Mouse (Mus musculus) erythroblast, embryonic 14.5 days (primary cell): ENCODE measurements around the gene Bcas3. TPM values are rescaled to one million over a fixed set of nuclear protein-coding genes. Genes with fewer than 3 reads are reported as not detected.

Source experiments
- H3K27me3 ChIP-seq: 2 replicates; pipeline ENCODE4 v1.6.1; 2012; ENCODE audit warnings: inconsistent platforms; ENCODE audit not compliant: control insufficient read depth
- H3K36me3 ChIP-seq: 2 replicates; pipeline ENCODE4 v1.6.1; 2012; ENCODE audit warnings: mild to moderate bottlenecking, inconsistent platforms; ENCODE audit not compliant: control insufficient read depth
- H3K4me1 ChIP-seq: 2 replicates; pipeline ENCODE4 v1.6.1; 2012; ENCODE audit warnings: inconsistent platforms; ENCODE audit not compliant: control insufficient read depth
- H3K4me3 ChIP-seq: replicated peaks from 2 replicates; pipeline ENCODE3; 2012; ENCODE audit warnings: moderate library complexity, mild to moderate bottlenecking, inconsistent platforms
- H3K9me3 ChIP-seq: 2 replicates; pipeline ENCODE4 v1.6.1; 2012; ENCODE audit warnings: low read length, inconsistent platforms, mixed read lengths; ENCODE audit not compliant: control insufficient read depth
- GATA1 ChIP-seq: IDR thresholded peaks from 2 replicates; pipeline ENCODE4 v1.6.1; 2012; ENCODE audit warnings: low read length, inconsistent platforms, mixed read lengths
- TAL1 ChIP-seq: IDR thresholded peaks from 3 replicates; pipeline ENCODE4 v1.6.1; 2012; ENCODE audit warnings: low read length, inconsistent platforms, mixed read lengths
- polyA plus RNA-seq: library from polyadenylated mRNA; stranded (reverse); fragments of >175 nt; gene quantifications from 2 replicates; pipeline ENCODE4 v1.2.3, GENCODE M21; 2012

Gene Bcas3
- polyA plus RNA-seq, 1 experiment, result 25.9 TPM

DNA sequence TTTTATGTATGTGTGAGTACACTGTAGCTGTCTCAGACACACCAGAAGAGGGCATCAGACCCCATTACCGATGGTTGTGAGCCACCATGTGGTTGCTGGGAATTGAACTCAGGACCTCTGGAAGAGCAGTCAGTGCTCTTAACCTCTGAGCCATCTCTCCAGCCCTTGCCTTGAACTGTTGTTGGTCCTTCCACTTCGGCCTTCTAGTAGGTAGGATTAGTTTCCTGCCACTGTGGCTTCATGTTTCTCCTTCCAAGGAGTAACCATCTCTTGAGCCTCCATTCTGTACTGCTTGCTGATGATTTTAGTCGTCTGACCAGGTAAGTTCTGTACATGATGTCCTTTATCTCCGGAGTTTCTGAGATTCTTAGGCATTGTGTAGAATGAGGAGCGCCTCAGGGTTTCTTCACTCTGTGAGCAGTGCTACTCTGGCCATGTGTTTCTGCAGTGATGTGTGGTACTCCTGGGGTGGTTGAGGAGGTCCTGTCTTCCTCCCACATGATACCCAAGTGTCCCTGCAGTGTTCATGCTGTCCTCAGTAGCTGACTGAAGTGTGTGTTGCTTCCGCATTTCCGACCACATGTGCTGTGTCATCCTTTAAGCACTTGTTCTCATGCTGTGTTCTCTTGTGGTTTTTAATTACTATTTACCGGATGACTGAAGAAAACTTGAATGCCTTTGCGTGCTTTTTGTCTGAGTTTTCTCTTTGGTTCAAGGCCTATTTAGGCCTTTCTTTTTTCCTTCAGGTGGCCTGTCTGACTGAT is 29.2 kb upstream of the Bcas3 start:
- Histone ChIP-seq H3K4me3 (no peak overlapping the region), H3K27me3 (no peaks in the 10 kb centered on the region), H3K9me3 (peaks cover 2% of the 10 kb centered on the region; the same call in 1 of the 2 replicates), H3K4me1 (peaks cover 35% of the 10 kb centered on the region), H3K36me3 (peaks cover 88% of the 10 kb centered on the region)
- no peak for TF ChIP-seq TAL1
- TF ChIP-seq GATA1, result no peak

GRCm38 (mm10) chr11:85328717-85329116 is 24.2 kb upstream of the Bcas3 start:
- Histone ChIP-seq H3K27me3 (no peaks in the 10 kb centered on the region), H3K9me3 (peaks cover 2% of the 10 kb centered on the region; the same call in 1 of the 2 replicates), H3K4me1 (peaks cover 17% of the 10 kb centered on the region), H3K4me3 (no peak overlapping the region), H3K36me3 (peaks cover 92% of the 10 kb centered on the region)
- TF ChIP-seq TAL1 (no peak), GATA1 (no peak)

DNA sequence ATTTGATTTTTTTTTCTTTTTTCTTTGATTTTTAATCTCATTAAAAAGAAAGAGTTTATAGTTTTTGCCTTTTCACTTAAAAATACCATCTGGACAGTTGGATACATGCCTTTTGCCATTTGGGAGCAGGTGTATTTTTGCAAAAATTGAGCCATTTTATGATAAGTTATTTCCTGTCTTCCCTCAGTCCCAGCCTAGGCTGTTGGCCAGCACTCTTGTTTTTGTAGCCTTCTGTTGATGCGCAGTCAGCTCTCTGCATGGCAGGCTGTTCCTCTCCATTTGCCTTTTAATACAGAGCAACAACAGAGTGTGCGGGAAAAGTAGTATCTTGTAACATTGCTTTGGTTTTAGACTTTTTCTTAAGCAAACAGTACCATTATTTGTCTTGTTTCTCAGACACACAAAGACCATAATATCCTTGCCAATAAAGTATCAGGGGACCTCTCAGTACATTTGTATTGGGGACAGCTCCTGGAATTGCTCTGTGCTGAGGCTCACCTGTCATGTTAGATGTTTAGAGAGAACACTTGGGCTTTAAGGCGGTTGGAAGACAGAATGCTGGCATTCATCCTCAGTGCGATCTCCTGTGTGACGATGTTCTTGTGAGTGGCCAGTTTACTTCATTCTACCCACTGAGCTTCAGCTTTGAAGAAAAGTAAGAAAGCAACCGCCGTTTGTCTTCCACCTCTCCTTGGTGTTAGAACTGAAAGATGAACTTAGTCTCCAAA is 23.6 kb upstream of the Bcas3 start:
- peaks cover 2% of the 10 kb centered on the region; the same call in 1 of the 2 replicates for H3K9me3 ChIP-seq
- no peaks in the 10 kb centered on the region for H3K27me3 ChIP-seq
- H3K36me3 ChIP-seq, result peaks cover 92% of the 10 kb centered on the region
- no peak for TF ChIP-seq GATA1
- no peak for TF ChIP-seq TAL1
- peaks cover 11% of the 10 kb centered on the region for H3K4me1 ChIP-seq
- H3K4me3 ChIP-seq, result no peak overlapping the region

GRCm38 (mm10) chr11:85334778-85335177 is 18.2 kb upstream of the Bcas3 start:
- H3K27me3 ChIP-seq, result no peaks in the 10 kb centered on the region
- peaks cover 99% of the 10 kb centered on the region for H3K36me3 ChIP-seq
- no peak for TF ChIP-seq GATA1
- TF ChIP-seq TAL1, result no peak
- no peak overlapping the region for H3K4me3 ChIP-seq
- peaks cover 38% of the 10 kb centered on the region for H3K4me1 ChIP-seq
- no peaks in the 10 kb centered on the region for H3K9me3 ChIP-seq

- H3K36me3 ChIP-seq, result peaks cover 99% of the 10 kb centered on the region
- no peaks in the 10 kb centered on the region for H3K9me3 ChIP-seq
- H3K4me1 ChIP-seq, result peaks cover 80% of the 10 kb centered on the region
- peak overlapping the region; percentile 68 for H3K4me3 ChIP-seq
- H3K27me3 ChIP-seq, result no peaks in the 10 kb centered on the region
- TF ChIP-seq TAL1 (peak; percentile 97), GATA1 (peak; percentile 98)
Measured at GRCm38 (mm10) chr11:85339173-85339831, 13.7 kb upstream of the Bcas3 start.

DNA sequence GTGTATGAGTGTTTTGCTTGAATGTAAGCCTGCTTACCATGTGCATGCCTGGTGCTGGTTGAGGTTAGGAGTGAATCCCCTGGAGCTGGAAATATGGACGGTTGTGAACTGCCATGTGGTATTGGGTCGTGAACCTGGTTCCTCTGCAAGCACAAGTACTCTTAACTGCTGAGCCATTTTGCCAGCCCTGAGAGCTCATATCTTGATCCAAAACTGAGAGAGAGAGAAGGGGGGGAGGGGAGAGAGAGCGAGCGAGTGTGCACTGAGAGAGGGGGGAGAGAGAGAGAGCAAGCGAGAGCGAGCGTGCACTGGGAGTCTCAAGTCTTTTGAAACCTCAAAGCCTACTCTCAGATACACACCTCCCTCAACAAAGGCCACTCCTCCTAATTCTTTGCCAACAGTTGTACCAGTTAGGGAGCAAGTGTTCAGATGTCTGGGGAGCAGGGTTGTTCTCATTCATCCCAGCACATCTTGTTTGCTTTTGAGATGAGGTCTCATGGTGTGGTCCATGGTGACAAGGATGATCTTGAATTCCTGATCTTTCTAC is 12.8 kb upstream of the Bcas3 start:
- H3K27me3 ChIP-seq, result no peaks in the 10 kb centered on the region
- H3K4me3 ChIP-seq, result peak overlapping the region; percentile 68
- H3K36me3 ChIP-seq, result peaks cover 98% of the 10 kb centered on the region
- H3K4me1 ChIP-seq, result peaks cover 79% of the 10 kb centered on the region
- H3K9me3 ChIP-seq, result no peaks in the 10 kb centered on the region
- TF ChIP-seq TAL1 (no peak), GATA1 (no peak; the same call in 1 of the 2 replicates)

DNA sequence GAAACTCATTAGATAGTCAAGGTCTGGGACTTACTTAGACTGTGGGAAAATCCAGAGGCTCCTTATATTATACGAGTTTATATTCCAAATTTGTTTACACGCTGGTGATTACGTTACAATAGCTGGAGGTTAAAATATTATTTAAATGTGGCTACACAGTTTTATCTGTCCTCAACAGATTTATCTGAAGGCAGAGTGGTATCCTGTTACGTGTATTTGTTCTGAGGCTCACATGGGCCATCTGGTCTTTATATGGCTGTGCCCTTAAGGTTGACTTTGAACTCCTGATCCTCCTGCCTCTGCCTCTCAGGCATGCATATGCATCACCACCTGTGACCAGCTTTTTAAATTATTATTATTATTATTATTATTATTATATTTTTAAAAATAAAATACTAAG is 852 bp downstream of the Bcas3 start:
- TF ChIP-seq GATA1, result 0 out of 2 replicates have a peak, but pooled peaks have one; percentile 23
- TF ChIP-seq TAL1, result peak; percentile 18; the same call in 1 of the 3 replicates
- Histone ChIP-seq H3K27me3 (no peaks in the 10 kb centered on the region), H3K36me3 (peaks cover 57% of the 10 kb centered on the region), H3K9me3 (no peaks in the 10 kb centered on the region), H3K4me3 (peak overlapping the region; percentile 87), H3K4me1 (peaks cover 62% of the 10 kb centered on the region)

GRCm38 (mm10) chr11:85359641-85360040 is 6.7 kb downstream of the Bcas3 start:
- no peaks in the 10 kb centered on the region for H3K9me3 ChIP-seq
- peaks cover 16% of the 10 kb centered on the region for H3K4me1 ChIP-seq
- no peaks in the 10 kb centered on the region for H3K27me3 ChIP-seq
- no peak for TF ChIP-seq TAL1
- TF ChIP-seq GATA1, result no peak
- H3K36me3 ChIP-seq, result peaks cover 89% of the 10 kb centered on the region
- no peak overlapping the region for H3K4me3 ChIP-seq
